Mouse (Mus musculus): ENCODE data around the gene Thsd4. TPM values are rescaled to one million over a fixed set of nuclear protein-coding genes. Genes with fewer than 3 reads are reported as not detected.

Gene Thsd4
- polyA plus RNA-seq, 1 experiment = 1.7 TPM

- Histone ChIP-seq H3K79me2 (ENCODE audit: control insufficient read depth, insufficient read depth) (no peaks in the 10 kb centered on the region), H3K4me3 (no peak overlapping the region), H3K4me2 (ENCODE audit: low read depth) (no peak overlapping the region), H3K36me3 (ENCODE audit: control insufficient read depth, insufficient read depth) (no peaks in the 10 kb centered on the region), H3K27me3 (ENCODE audit: control insufficient read depth, insufficient read depth, insufficient read length) (peaks cover 22% of the 10 kb centered on the region), H3ac (ENCODE audit: control insufficient read depth, insufficient read length) (no peak overlapping the region)
- TF ChIP-seq POLR2AphosphoS2 (IDR thresholded peaks at IDR 0.05; ENCODE audit: insufficient read length, low read depth) (no peak), REST (IDR thresholded peaks at IDR 0.05; ENCODE audit: insufficient read depth, insufficient read length) (no peak), TCF12 (IDR thresholded peaks at IDR 0.05; ENCODE audit: insufficient read depth, poor library complexity, severe bottlenecking) (no peak), CEBPB (IDR thresholded peaks at IDR 0.05; ENCODE audit: insufficient read depth, poor library complexity, severe bottlenecking) (no peak), E2F4 (IDR thresholded peaks at IDR 0.05; ENCODE audit: insufficient read depth) (no peak), POLR2A (IDR thresholded peaks at IDR 0.05; ENCODE audit: insufficient read length, low read depth) (no peak), MYOG (IDR thresholded peaks at IDR 0.05; ENCODE audit: control insufficient read depth in 1 of 3, insufficient read depth in 1 of 3, insufficient read length in 2 of 3, low read depth in 2 of 3) (no peak), USF1 (IDR thresholded peaks at IDR 0.05; ENCODE audit: low read depth) (no peak), SRF (IDR thresholded peaks at IDR 0.05; ENCODE audit: control insufficient read depth, insufficient read length, low read depth) (no peak), MYOD1 (IDR thresholded peaks at IDR 0.05; ENCODE audit: control insufficient read depth in 1 of 3, insufficient read length in 2 of 3, low read depth in 2 of 3) (no peak), TCF3 (IDR thresholded peaks at IDR 0.05; ENCODE audit: insufficient read length, low read depth) (no peak), MAX (IDR thresholded peaks at IDR 0.05; ENCODE audit: low read depth) (no peak)
These were observed 433.7 kb downstream of the Thsd4 start for GRCm38 (mm10) chr9:60088101-60088500.

GRCm38 (mm10) chr9:60082107-60082581 lies 439.7 kb downstream of the Thsd4 start:
- Histone ChIP-seq H3K27me3 (ENCODE audit: control insufficient read depth, insufficient read depth, insufficient read length) (peaks cover 2% of the 10 kb centered on the region), H3K36me3 (ENCODE audit: control insufficient read depth, insufficient read depth) (no peaks in the 10 kb centered on the region), H3K79me2 (ENCODE audit: control insufficient read depth, insufficient read depth) (no peaks in the 10 kb centered on the region), H3K4me2 (ENCODE audit: low read depth) (no peak overlapping the region), H3ac (ENCODE audit: control insufficient read depth, insufficient read length) (no peak overlapping the region), H3K4me3 (no peak overlapping the region)
- TF ChIP-seq TCF12 (IDR thresholded peaks at IDR 0.05; ENCODE audit: insufficient read depth, poor library complexity, severe bottlenecking) (no peak), TCF3 (IDR thresholded peaks at IDR 0.05; ENCODE audit: insufficient read length, low read depth) (no peak), MAX (IDR thresholded peaks at IDR 0.05; ENCODE audit: low read depth) (no peak), POLR2AphosphoS2 (IDR thresholded peaks at IDR 0.05; ENCODE audit: insufficient read length, low read depth) (no peak), USF1 (IDR thresholded peaks at IDR 0.05; ENCODE audit: low read depth) (no peak), E2F4 (IDR thresholded peaks at IDR 0.05; ENCODE audit: insufficient read depth) (no peak), REST (IDR thresholded peaks at IDR 0.05; ENCODE audit: insufficient read depth, insufficient read length) (no peak), POLR2A (IDR thresholded peaks at IDR 0.05; ENCODE audit: insufficient read length, low read depth) (no peak), SRF (IDR thresholded peaks at IDR 0.05; ENCODE audit: control insufficient read depth, insufficient read length, low read depth) (no peak), CEBPB (IDR thresholded peaks at IDR 0.05; ENCODE audit: insufficient read depth, poor library complexity, severe bottlenecking) (no peak), MYOD1 (IDR thresholded peaks at IDR 0.05; ENCODE audit: control insufficient read depth in 1 of 3, insufficient read length in 2 of 3, low read depth in 2 of 3) (no peak), MYOG (IDR thresholded peaks at IDR 0.05; ENCODE audit: control insufficient read depth in 1 of 3, insufficient read depth in 1 of 3, insufficient read length in 2 of 3, low read depth in 2 of 3) (no peak)

- H3K4me2 ChIP-seq (ENCODE audit: low read depth) = no peak overlapping the region
- H3ac ChIP-seq (ENCODE audit: control insufficient read depth, insufficient read length) = no peak overlapping the region
- no peak overlapping the region for H3K4me3 ChIP-seq
- no peaks in the 10 kb centered on the region for H3K36me3 ChIP-seq (ENCODE audit: control insufficient read depth, insufficient read depth)
- TF ChIP-seq POLR2A (IDR thresholded peaks at IDR 0.05; ENCODE audit: insufficient read length, low read depth) = no peak
- TF ChIP-seq TCF3 (IDR thresholded peaks at IDR 0.05; ENCODE audit: insufficient read length, low read depth) = no peak
- no peak for TF ChIP-seq POLR2AphosphoS2 (IDR thresholded peaks at IDR 0.05; ENCODE audit: insufficient read length, low read depth)
- TF ChIP-seq E2F4 (IDR thresholded peaks at IDR 0.05; ENCODE audit: insufficient read depth) = no peak
- TF ChIP-seq SRF (IDR thresholded peaks at IDR 0.05; ENCODE audit: control insufficient read depth, insufficient read length, low read depth) = no peak
- no peak for TF ChIP-seq CEBPB (IDR thresholded peaks at IDR 0.05; ENCODE audit: insufficient read depth, poor library complexity, severe bottlenecking)
- TF ChIP-seq MYOG (IDR thresholded peaks at IDR 0.05; ENCODE audit: control insufficient read depth in 1 of 3, insufficient read depth in 1 of 3, insufficient read length in 2 of 3, low read depth in 2 of 3) = no peak
- no peak for TF ChIP-seq MYOD1 (IDR thresholded peaks at IDR 0.05; ENCODE audit: control insufficient read depth in 1 of 3, insufficient read length in 2 of 3, low read depth in 2 of 3)
- TF ChIP-seq MAX (IDR thresholded peaks at IDR 0.05; ENCODE audit: low read depth) = no peak
- TF ChIP-seq REST (IDR thresholded peaks at IDR 0.05; ENCODE audit: insufficient read depth, insufficient read length) = no peak
- H3K79me2 ChIP-seq (ENCODE audit: control insufficient read depth, insufficient read depth) = no peaks in the 10 kb centered on the region
- H3K27me3 ChIP-seq (ENCODE audit: control insufficient read depth, insufficient read depth, insufficient read length) = no peaks in the 10 kb centered on the region
These were observed 444.1 kb downstream of the Thsd4 start for GRCm38 (mm10) chr9:60077761-60078160.

DNA sequence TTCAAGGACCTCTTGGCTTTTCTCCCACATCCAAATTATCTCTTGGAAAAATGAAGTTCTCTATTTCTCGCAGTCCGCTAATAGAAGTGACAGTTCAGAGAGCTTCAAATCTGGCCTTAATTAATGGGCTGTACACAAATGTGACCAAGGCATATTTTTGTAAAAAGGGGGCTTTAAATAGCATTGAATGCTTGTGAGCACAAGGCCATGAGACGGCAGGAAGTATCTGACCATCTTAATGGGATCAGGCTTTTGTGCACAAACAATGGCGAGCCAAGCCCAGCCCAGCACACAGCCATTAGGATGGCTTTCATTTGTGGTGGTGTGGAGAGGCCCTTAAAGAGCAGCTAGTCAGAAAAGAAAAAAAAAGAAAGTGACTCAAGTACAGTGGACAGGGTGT lies 445.4 kb downstream of the Thsd4 start:
- Histone ChIP-seq H3K36me3 (ENCODE audit: control insufficient read depth, insufficient read depth) (no peaks in the 10 kb centered on the region), H3K4me2 (ENCODE audit: low read depth) (no peak overlapping the region), H3K27me3 (ENCODE audit: control insufficient read depth, insufficient read depth, insufficient read length) (no peaks in the 10 kb centered on the region), H3K4me3 (no peak overlapping the region), H3ac (ENCODE audit: control insufficient read depth, insufficient read length) (no peak overlapping the region), H3K79me2 (ENCODE audit: control insufficient read depth, insufficient read depth) (no peaks in the 10 kb centered on the region)
- TF ChIP-seq MYOG (IDR thresholded peaks at IDR 0.05; ENCODE audit: control insufficient read depth in 1 of 3, insufficient read depth in 1 of 3, insufficient read length in 2 of 3, low read depth in 2 of 3) = no peak
- TF ChIP-seq TCF3 (IDR thresholded peaks at IDR 0.05; ENCODE audit: insufficient read length, low read depth) = no peak
- no peak for TF ChIP-seq TCF12 (IDR thresholded peaks at IDR 0.05; ENCODE audit: insufficient read depth, poor library complexity, severe bottlenecking)
- no peak for TF ChIP-seq MYOD1 (IDR thresholded peaks at IDR 0.05; ENCODE audit: control insufficient read depth in 1 of 3, insufficient read length in 2 of 3, low read depth in 2 of 3)
- no peak for TF ChIP-seq REST (IDR thresholded peaks at IDR 0.05; ENCODE audit: insufficient read depth, insufficient read length)
- no peak for TF ChIP-seq POLR2AphosphoS2 (IDR thresholded peaks at IDR 0.05; ENCODE audit: insufficient read length, low read depth)
- TF ChIP-seq USF1 (IDR thresholded peaks at IDR 0.05; ENCODE audit: low read depth) = no peak
- TF ChIP-seq SRF (IDR thresholded peaks at IDR 0.05; ENCODE audit: control insufficient read depth, insufficient read length, low read depth) = no peak
- TF ChIP-seq POLR2A (IDR thresholded peaks at IDR 0.05; ENCODE audit: insufficient read length, low read depth) = no peak
- TF ChIP-seq CEBPB (IDR thresholded peaks at IDR 0.05; ENCODE audit: insufficient read depth, poor library complexity, severe bottlenecking) = no peak

Data from myocyte (in vitro differentiated cells).